Mouse (Mus musculus) liver, embryonic 11.5 days (tissue): ENCODE data around the gene Tbc1d16. TPM values are rescaled to one million over a fixed set of nuclear protein-coding genes. Genes with fewer than 3 reads are reported as not detected.

Experiments used
- ATAC-seq: fragments of 200-750 bp; cut with Nextera tagmentation; replicated peaks from 2 replicates; pipeline ENCODE4 v1.8.0; 2017; ENCODE audit warnings: moderate number of reproducible peaks, mild to moderate bottlenecking, moderate TSS enrichment, moderate library complexity; ENCODE audit not compliant: low FRiP score
- DNase-seq: peaks from one replicate; pipeline ENCODE4 v3.0.0-alpha.2; 2017; ENCODE audit warnings: low spot score
- H3K27ac ChIP-seq: fragments of 300-500 bp; sonication (generic); 2 replicates; pipeline ENCODE4 v1.5.1; 2014; ENCODE audit warnings: mild to moderate bottlenecking, low read depth, low read length, control low read depth
- H3K27me3 ChIP-seq: fragments of 300-500 bp; sonication (generic); replicated peaks from 2 replicates; pipeline ENCODE4 v1.6.1; 2014; ENCODE audit warnings: low read length, mixed read lengths; ENCODE audit not compliant: control insufficient read depth, insufficient read depth
- H3K36me3 ChIP-seq: fragments of 300-500 bp; sonication (generic); 2 replicates; pipeline ENCODE4 v1.6.1; 2014; ENCODE audit warnings: mild to moderate bottlenecking, low read length, moderate library complexity, mixed read lengths; ENCODE audit not compliant: control insufficient read depth, insufficient read depth
- H3K4me1 ChIP-seq: fragments of 300-500 bp; sonication (generic); replicated peaks from 2 replicates; pipeline ENCODE4 v1.6.1; 2014; ENCODE audit warnings: low read length, mixed read lengths; ENCODE audit not compliant: control insufficient read depth, insufficient read depth
- H3K4me2 ChIP-seq: fragments of 300-500 bp; sonication (generic); 2 replicates; pipeline ENCODE4 v1.6.1; 2014; ENCODE audit warnings: mild to moderate bottlenecking, control low read depth, moderate library complexity
- H3K4me3 ChIP-seq: fragments of 300-500 bp; sonication (generic); 2 replicates; pipeline ENCODE4 v1.5.1; 2014; ENCODE audit warnings: low read depth, low read length, control low read depth
- H3K9ac ChIP-seq: fragments of 300-500 bp; sonication (generic); 2 replicates; pipeline ENCODE4 v1.6.1; 2014; ENCODE audit warnings: low read depth, low read length, control low read depth
- H3K9me3 ChIP-seq: fragments of 300-500 bp; sonication (generic); 2 replicates; pipeline ENCODE4 v1.6.1; 2016; ENCODE audit warnings: low read length, inconsistent platforms, mixed read lengths; ENCODE audit not compliant: control insufficient read depth
- WGBS: fragments of 180-500 bp; shearing (Covaris S2); extraction: QIAGEN DNeasy Blood & Tissue Kit; methylation state at CpG from one replicate; pipeline ENCODE4 v1.1.7; 2014; 5-methylcytosine and 5-hydroxymethylcytosine counted together
- polyA plus RNA-seq: library from polyadenylated mRNA; unstranded; fragments of >200 nt; fragmentation: Nextera tagmentation; extraction: Ambion mirVana; gene quantifications from 2 replicates; pipeline ENCODE4 v1.2.1, GENCODE M21; 2014

Gene Tbc1d16
- polyA plus RNA-seq, 1 experiment from 2014 or later: 3.6 TPM

- Histone ChIP-seq H3K9ac (no peak overlapping the region), H3K27me3 (no peaks in the 10 kb centered on the region), H3K4me2 (no peak overlapping the region), H3K9me3 (no peaks in the 10 kb centered on the region), H3K27ac (no peak overlapping the region), H3K4me1 (peaks cover 4% of the 10 kb centered on the region; the same call in 1 of the 2 replicates), H3K36me3 (no peaks in the 10 kb centered on the region), H3K4me3 (no peak overlapping the region)
- WGBS: 77% methylated on average over 9 of the region's 9 CpGs
- DNase-seq (no peak), ATAC-seq (no peak)
These were observed 36.7 kb downstream of the Tbc1d16 start for GRCm38 (mm10) chr11:119191606-119192081.

GRCm38 (mm10) chr11:119190498-119190897 lies 37.8 kb downstream of the Tbc1d16 start:
- Histone ChIP-seq H3K4me1 (peaks cover 4% of the 10 kb centered on the region; the same call in 1 of the 2 replicates), H3K36me3 (no peaks in the 10 kb centered on the region), H3K9ac (no peak overlapping the region), H3K27me3 (no peaks in the 10 kb centered on the region), H3K4me2 (no peak overlapping the region), H3K4me3 (no peak overlapping the region), H3K27ac (no peak overlapping the region), H3K9me3 (no peaks in the 10 kb centered on the region)
- WGBS: 25% methylated on average over 11 of the region's 11 CpGs
- DNase-seq (peak; percentile 58), ATAC-seq (0 out of 2 replicates have a peak, but pooled peaks have one; percentile 20)

GRCm38 (mm10) chr11:119189319-119189718 lies 39.0 kb downstream of the Tbc1d16 start:
- no peak overlapping the region for H3K4me3 ChIP-seq
- no peaks in the 10 kb centered on the region for H3K36me3 ChIP-seq
- WGBS: 81% methylated on average over 3 of the region's 3 CpGs

GRCm38 (mm10) chr11:119188389-119188788 lies 39.9 kb downstream of the Tbc1d16 start:
- H3K36me3 ChIP-seq: no peaks in the 10 kb centered on the region
- H3K4me1 ChIP-seq: peaks cover 10% of the 10 kb centered on the region
- H3K9ac ChIP-seq: no peak overlapping the region
- H3K4me2 ChIP-seq: no peak overlapping the region
- ATAC-seq: no peak
- WGBS: 77% methylated on average over 6 of the region's 6 CpGs
- no peak overlapping the region for H3K4me3 ChIP-seq
- no peak for DNase-seq
- H3K27ac ChIP-seq: no peak overlapping the region
- H3K27me3 ChIP-seq: no peaks in the 10 kb centered on the region
- no peaks in the 10 kb centered on the region for H3K9me3 ChIP-seq

More at GRCm38 (mm10) chr11:119189319-119189718, 39.0 kb downstream of the Tbc1d16 start:
- no peak overlapping the region for H3K27ac ChIP-seq
- no peaks in the 10 kb centered on the region for H3K27me3 ChIP-seq
- ATAC-seq (no peak), DNase-seq (no peak)
- no peaks in the 10 kb centered on the region for H3K9me3 ChIP-seq
- H3K4me1 ChIP-seq: peaks cover 4% of the 10 kb centered on the region; the same call in 1 of the 2 replicates
- H3K9ac ChIP-seq: no peak overlapping the region
- H3K4me2 ChIP-seq: no peak overlapping the region

- WGBS: 60% methylated on average over 10 of the region's 10 CpGs
- no peak overlapping the region for H3K4me2 ChIP-seq
- ATAC-seq (no peak), DNase-seq (no peak)
- H3K36me3 ChIP-seq: no peaks in the 10 kb centered on the region
- peaks cover 10% of the 10 kb centered on the region for H3K4me1 ChIP-seq
- H3K4me3 ChIP-seq: no peak overlapping the region
- H3K9me3 ChIP-seq: no peaks in the 10 kb centered on the region
- no peak overlapping the region for H3K27ac ChIP-seq
- H3K9ac ChIP-seq: no peak overlapping the region
- H3K27me3 ChIP-seq: no peaks in the 10 kb centered on the region
These were observed 40.5 kb downstream of the Tbc1d16 start for GRCm38 (mm10) chr11:119187800-119188197.

GRCm38 (mm10) chr11:119186989-119187799 lies 41.1 kb downstream of the Tbc1d16 start:
- Histone ChIP-seq H3K27ac (no peak overlapping the region), H3K4me1 (peaks cover 10% of the 10 kb centered on the region)

GRCm38 (mm10) chr11:119186381-119186780 lies 41.9 kb downstream of the Tbc1d16 start:
- no peak overlapping the region for H3K9ac ChIP-seq
- no peak overlapping the region for H3K27ac ChIP-seq
- ATAC-seq: no peak
- 81% methylated on average over 3 of the region's 3 CpGs for WGBS
- H3K4me2 ChIP-seq: no peak overlapping the region
- no peak overlapping the region for H3K4me3 ChIP-seq
- DNase-seq: no peak
- H3K4me1 ChIP-seq: peaks cover 10% of the 10 kb centered on the region
- no peaks in the 10 kb centered on the region for H3K36me3 ChIP-seq
- no peaks in the 10 kb centered on the region for H3K27me3 ChIP-seq
- no peaks in the 10 kb centered on the region for H3K9me3 ChIP-seq

More at GRCm38 (mm10) chr11:119186989-119187799, 41.1 kb downstream of the Tbc1d16 start:
- H3K9ac ChIP-seq: no peak overlapping the region
- WGBS: 51% methylated on average over 25 of the region's 25 CpGs
- H3K4me3 ChIP-seq: no peak overlapping the region
- no peaks in the 10 kb centered on the region for H3K27me3 ChIP-seq
- H3K9me3 ChIP-seq: no peaks in the 10 kb centered on the region
- DNase-seq (peak; percentile 44), ATAC-seq (no peak)
- no peak overlapping the region for H3K4me2 ChIP-seq
- no peaks in the 10 kb centered on the region for H3K36me3 ChIP-seq

- no peak for DNase-seq
- ATAC-seq: no peak
- Histone ChIP-seq H3K4me1 (peaks cover 10% of the 10 kb centered on the region), H3K9me3 (no peaks in the 10 kb centered on the region), H3K4me3 (no peak overlapping the region), H3K27ac (no peak overlapping the region), H3K9ac (no peak overlapping the region), H3K4me2 (no peak overlapping the region), H3K27me3 (no peaks in the 10 kb centered on the region), H3K36me3 (no peaks in the 10 kb centered on the region)
- 66% methylated on average over 15 of the region's 15 CpGs for WGBS
These were observed 44.5 kb downstream of the Tbc1d16 start for GRCm38 (mm10) chr11:119183684-119184310.
